Mouse (Mus musculus): ENCODE data around the gene Sema6d.

Sema6d gene

DNA sequence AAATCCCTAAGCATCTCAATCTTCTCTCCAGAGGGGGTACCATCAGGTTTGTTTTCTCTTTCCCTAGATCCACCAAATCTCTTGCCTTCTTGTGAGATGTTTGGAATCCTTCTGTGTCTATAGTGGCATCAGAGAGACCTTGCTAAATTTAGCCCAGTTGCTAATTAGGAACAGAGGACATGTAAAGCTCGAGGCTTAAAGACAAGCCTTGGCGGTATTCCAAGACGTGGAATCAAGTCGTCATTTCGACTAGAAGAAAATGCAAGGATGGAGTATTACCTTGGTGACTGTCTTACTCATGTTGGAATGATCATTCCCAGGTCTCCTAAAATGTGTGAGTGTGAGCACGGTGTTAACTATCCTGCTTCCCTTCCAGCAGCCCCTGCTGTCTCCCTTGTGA lies 314.2 kb downstream of the Sema6d start:
- DNase-seq: no peak

DNA sequence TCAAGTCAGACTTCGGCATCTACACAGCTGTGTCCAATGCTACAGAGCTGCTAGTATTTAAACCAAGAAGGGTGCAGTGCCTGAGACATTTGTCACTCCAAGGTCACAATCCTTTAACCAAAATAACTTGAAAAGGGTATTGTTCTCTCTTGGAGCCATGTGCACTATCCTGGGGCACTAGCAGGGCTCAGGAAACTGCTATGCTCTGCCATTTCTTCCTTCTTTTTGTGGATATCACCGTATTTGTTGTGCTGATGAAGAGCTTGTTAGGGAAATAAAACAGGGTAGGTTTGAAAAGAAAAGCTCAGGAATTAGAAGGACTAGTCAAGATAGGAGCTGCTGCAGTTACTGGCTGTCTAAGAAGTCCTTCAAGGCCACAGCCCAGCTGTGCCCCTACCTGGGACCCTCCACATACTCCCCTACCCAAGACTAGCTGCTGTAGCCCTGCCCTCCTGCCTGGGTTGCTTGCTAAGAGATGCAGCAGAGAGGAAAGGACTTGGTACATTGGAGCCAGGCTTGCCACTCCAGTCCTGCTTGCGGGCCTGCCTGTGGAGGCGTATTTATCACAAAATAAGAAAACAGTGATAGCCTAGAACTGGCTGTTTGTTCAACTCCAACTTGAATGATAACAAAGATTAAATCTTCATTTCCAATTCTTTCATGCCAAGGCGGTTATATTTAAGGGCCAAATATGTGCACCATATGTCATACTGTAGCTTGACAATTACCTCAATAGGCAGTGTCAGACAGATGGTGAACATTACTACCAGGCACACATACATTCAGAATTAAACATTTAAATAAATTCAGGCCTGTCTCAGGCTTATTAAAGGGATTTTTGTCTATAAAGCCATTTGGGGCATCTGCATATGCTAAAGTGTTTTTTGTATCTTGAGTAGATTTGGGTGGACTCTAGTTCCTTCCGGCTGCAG lies 315.1 kb downstream of the Sema6d start:
- DNase-seq: no peak

DNA sequence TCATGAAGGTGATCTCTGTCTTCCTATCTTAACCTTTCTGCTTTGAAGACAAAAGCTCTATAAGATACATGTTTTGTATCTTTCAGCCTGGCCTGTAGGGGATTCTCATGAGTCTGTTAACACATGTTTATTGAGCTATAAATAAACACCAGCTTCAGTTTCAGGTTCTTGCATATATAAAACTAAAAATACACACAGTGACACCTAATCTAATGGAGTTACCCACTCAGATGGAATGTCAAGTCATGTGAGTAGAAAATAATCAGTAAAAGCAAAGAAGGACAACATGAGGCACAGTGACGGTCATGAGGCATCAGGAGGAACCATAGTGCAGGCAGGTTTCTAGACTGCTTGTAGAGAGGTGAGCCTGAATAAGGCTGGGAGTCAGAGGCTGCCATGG lies 319.2 kb downstream of the Sema6d start:
- no peak for DNase-seq

GRCm38 (mm10) chr2:124416730-124417129 lies 327.0 kb downstream of the Sema6d start:
- no peak for DNase-seq

GRCm38 (mm10) chr2:124418319-124418718 lies 328.6 kb downstream of the Sema6d start:
- DNase-seq: no peak

GRCm38 (mm10) chr2:124420170-124420825 lies 330.5 kb downstream of the Sema6d start:
- DNase-seq: no peak

DNA sequence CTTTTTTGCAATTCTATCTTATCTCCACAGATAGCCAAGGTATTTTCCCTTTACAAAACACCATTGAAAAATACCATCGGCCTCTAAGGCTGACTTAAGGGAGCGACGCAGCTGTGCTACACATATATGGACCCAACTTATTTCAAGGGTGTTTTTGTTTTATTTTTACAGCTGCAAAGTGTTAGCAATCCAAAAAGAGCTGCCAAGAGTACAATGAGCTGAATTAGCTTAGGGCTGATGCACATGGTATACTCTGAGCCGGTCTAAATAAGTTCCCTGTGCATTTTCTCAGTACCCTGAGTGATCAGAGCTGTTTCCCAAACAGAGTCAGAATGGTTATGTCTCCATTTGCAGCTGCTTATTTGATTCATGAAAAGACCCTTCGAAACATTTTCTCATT lies 340.0 kb downstream of the Sema6d start:
- no peak for DNase-seq

- no peak for DNase-seq
Observed at GRCm38 (mm10) chr2:124430708-124431107, 340.9 kb downstream of the Sema6d start.

GRCm38 (mm10) chr2:124435382-124436002 lies 345.7 kb downstream of the Sema6d start:
- DNase-seq: no peak

DNA sequence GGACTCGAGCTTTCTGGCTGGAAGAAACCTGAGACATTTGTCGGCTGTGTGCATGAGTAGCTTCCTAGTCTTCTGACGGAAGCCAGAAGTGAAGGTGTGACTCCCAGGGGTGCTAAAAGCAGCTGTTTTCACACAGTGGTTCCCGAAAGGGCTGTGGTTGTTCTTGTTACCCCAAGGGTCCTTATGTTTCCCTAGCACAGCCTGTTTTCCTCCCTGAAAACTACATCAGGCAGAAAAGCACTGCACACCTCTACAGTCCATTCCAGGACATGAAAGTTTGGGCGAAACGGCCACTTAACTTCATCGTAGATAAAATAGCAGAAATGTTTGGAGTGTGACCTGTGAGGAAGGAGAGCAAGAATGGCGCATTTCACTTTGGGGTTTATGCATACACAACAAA lies 346.9 kb downstream of the Sema6d start:
- no peak for DNase-seq

DNA sequence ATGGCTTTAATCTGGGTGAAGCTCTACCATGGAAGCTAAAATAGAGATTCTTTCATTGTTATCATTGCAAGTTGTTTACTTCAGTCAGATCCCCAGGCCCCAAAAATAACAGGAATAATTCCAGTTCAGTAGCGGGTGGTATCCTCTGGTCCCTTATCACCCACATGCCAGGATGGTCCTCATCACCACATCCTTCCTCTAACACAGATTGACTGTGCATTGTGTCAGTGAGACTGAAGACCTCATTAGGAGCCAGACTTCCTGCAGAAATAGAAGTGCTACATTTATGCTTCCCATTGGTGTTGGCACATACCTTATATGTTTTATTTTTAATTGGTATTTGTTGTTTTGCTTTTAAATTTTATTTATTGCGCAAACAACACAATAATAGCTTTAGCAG lies 354.4 kb downstream of the Sema6d start:
- DNase-seq: no peak

DNA sequence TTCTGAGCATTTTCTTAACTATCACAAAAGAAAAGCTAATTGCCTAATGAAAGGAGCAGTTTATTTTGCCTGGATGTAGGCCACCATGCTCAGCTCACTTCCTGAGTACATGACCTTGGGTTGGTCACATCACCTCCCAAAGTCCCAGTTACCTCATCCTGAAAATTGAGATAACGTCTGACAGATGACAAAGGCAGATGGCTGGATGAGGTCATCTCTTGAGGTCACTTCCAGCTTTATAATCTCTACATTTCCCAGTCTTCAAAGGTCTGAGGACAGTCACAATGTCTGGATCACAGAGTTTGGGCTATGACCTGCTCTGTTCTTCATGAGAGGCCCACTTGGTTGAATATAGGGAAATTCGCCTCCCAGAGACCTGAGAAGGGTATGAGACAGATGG lies 366.1 kb downstream of the Sema6d start:
- no peak for DNase-seq

DNA sequence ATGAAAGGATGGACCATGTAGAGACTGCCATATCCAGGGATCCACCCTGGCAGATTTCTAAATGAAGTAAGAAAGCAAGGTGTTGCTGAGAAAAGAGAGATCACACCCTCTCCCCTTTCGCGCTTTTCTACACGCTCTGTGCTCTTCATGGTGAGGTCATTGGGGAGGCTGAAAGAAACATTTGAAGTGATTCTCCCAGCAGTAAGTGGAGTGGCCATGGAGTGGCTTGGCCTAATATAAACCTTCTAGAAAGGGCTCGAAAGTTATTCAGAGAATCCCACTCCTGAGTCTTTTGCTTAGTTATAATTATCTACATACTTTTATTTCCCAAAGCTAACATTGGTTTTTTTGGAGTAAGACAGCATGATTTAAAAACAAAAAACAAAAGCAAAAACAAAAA lies 367.2 kb downstream of the Sema6d start:
- DNase-seq: no peak

DNA sequence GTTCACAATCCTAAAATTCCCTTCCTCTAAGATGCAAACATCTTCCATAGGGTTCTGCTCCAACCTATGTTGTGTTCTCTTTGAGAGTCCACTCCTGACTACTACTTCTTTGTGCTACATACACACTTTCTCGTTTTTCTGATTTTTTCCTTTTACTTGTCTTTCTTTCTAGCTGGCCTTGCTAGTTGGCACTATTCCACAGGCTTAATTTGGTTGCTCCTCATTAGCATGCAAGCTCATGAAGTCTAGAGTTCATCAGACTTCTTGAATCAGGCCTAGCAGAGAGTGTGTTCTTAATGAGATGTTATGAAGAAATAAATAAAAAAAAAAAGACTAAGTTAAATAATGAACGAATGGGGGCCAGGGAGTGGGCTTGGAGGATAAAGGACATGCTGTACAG lies 368.3 kb downstream of the Sema6d start:
- no peak for DNase-seq

DNA sequence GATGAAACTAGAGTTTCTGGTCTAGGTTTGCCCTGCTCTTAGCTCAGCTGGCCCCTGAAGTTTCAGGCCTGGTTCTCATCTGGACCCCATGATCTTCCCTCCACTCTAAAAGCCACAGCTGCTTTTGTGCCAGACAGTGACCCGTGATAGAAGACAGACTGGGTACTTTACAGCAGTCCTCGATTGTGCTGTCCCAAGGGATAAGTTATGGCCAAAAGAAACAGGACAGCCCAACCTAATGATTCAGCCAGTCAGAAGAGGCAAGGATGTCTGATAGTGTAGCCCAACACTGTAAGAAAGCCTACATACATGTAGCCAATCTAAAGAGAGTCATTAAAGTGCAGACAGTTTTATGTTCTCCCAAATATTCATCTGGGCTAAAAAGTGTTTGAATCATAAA lies 371.2 kb downstream of the Sema6d start:
- peak; percentile 28 to 42 for DNase-seq

DNA sequence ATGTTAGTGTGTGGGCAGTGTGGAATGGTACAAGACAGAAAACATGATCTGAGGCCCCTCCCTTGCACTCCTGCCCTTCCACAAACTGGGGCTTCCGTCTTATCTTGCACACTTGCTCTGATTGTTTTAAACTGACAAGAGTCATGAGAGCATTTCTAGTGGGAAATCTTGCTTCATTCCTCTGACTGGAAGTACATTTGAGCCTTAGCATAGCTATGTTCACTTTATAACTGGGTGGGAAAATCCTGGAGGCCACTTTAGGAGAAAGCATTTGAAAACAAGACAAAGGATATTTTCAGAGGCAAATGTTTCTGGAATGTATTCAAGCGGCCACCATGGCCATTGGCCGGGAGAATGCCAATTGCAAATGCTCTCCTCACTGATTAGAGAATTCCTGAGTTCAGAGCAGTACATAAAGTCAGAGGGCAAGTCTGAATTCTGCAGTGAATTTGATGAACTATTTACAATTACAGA lies 371.6 kb downstream of the Sema6d start:
- peak in 1 of 2 experiments; percentile 9 for DNase-seq

DNA sequence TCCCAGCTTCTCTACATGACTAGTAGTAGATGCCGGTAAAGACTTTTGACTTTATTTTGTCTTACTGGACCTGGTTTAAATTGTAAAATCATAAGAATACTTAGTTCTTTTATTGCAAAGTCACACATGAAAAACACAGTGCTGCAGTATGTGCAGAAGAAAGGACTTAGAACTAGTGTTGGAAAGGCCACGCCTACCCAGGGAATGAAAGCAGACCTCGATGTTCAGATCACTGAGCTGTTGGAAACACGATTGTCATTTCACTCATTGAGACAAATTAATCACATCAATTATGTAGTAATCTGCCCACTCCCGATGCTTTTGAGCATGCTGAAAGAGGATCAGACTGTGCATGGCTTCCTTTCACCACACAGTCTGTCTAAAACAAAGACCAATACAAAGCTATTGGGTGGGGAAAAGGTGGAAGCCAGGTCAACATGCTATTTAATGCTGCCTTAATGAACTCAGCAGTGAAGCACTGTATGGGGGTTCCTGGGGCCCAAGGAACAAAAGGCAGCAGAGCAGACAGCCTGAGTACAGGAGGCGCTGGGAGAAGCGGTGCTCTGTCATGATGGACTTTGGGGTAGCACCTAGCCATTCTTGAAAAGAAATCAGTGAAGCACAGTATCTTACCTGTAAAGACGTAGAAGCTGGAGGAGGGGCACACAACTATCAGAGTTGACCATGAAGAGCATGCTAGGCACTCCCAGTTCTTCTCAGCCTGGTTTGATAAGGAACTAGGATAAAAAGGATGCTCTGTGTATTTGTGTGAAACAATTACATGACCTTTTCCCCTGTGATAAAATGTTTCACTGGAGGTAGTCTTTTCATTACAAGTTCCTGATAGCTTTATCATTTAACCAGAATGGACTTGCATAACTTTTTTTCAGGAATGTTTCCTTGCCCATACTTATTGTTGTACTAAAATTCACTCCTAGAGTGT lies 375.5 kb downstream of the Sema6d start:
- DNase-seq: no peak

DNA sequence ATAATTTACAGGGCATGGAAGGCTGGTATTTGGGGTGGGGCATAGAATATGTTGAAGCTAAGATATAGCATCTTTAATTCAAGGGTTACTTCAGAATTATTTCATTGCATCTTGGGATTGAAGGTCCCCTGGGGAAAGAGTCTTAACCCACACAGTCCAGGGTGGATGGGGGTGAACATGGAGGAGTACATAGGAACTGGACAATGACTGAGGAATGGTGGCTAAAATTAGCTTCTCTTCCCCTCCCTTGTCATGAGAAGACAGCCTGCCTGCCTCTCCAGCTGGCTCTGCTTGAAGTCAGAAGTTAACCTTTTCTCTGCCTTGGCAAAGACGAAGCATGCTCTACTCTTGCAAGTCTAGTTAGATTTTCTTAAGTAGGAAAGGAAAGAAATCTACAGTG lies 377.7 kb downstream of the Sema6d start:
- DNase-seq: peak; percentile 7 to 14

- no peak for DNase-seq
Observed at GRCm38 (mm10) chr2:124470346-124471042, 380.7 kb downstream of the Sema6d start.

DNA sequence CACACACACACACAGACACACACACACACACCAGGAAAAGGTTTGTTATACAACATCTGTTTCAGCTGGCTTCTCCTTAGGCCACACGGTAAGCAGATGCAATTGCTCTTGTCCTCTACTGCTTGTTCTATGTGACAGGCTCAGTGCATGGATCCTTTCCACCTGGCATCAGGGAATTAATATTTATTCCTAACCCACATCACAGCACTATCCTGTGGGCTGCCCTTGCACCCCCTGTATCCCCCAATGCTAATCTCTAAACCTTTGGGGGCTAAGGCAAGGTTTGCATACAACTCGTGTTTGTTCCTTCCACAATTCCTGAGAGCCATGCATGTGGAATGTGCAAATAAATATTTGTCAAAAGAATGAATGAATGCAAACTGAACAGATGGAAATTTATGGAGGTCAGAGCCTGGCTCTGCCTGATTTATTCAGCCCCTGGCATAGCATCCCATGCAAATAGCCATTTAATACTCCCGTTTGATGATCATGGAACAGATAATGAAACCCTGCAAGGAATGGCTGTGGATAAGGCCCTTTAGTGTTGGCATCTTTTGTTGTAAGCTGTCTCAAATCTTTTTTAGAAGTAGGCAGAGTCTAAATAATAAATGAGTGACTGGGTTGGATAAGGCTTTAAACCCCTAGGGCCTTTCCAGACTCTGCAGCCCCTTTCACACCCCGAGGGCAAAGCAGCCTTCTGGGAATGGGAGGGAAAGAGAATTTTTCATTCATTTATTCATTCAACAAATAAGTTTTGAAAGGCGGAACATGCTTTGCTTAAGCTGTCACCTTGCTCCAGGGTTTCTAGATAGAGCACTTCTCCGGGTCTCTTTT lies 383.1 kb downstream of the Sema6d start:
- DNase-seq: peak in 1 of 2 experiments; percentile 6

- no peak for DNase-seq
Observed at GRCm38 (mm10) chr2:124477904-124478303, 388.1 kb downstream of the Sema6d start.

Data from kidney, postnatal 4 days (tissue).